Mouse (Mus musculus): ENCODE measurements around the gene Olfr221.

Gene Olfr221

GRCm38 (mm10) chr14:52003981-52004495 lies 38.2 kb downstream of the Olfr221 start:
- peak; percentile 82 for DNase-seq

GRCm38 (mm10) chr14:51997483-51997882 lies 44.8 kb downstream of the Olfr221 start:
- DNase-seq, result no peak

- no peak for DNase-seq
These were observed 45.4 kb downstream of the Olfr221 start for GRCm38 (mm10) chr14:51996866-51997265.

GRCm38 (mm10) chr14:51996231-51996841 lies 45.9 kb downstream of the Olfr221 start:
- no peak for DNase-seq

- no peak for DNase-seq
These were observed 46.9 kb downstream of the Olfr221 start for GRCm38 (mm10) chr14:51995219-51995871.

- no peak for DNase-seq
These were observed 47.8 kb downstream of the Olfr221 start for GRCm38 (mm10) chr14:51994453-51994852.

- no peak for DNase-seq
These were observed 52.7 kb downstream of the Olfr221 start for GRCm38 (mm10) chr14:51989461-51989970.

GRCm38 (mm10) chr14:51988731-51989130 lies 53.5 kb downstream of the Olfr221 start:
- DNase-seq, result no peak

GRCm38 (mm10) chr14:51987177-51987576 lies 55.1 kb downstream of the Olfr221 start:
- no peak for DNase-seq

- no peak for DNase-seq
These were observed 56.1 kb downstream of the Olfr221 start for GRCm38 (mm10) chr14:51986153-51986505.

- DNase-seq, result peak; percentile 87
These were observed 56.7 kb downstream of the Olfr221 start for GRCm38 (mm10) chr14:51985301-51986152.

- DNase-seq, result peak; percentile 91
These were observed 57.7 kb downstream of the Olfr221 start, which contains the start of gene Arhgef40 for GRCm38 (mm10) chr14:51984247-51985231. Gene Arhgef40 (plus strand): TSS chr14:51984719.
